Mouse (Mus musculus) lung, embryonic 16.5 days (tissue): ENCODE data around the gene Olfr312. TPM values are rescaled to one million over a fixed set of nuclear protein-coding genes. Genes with fewer than 3 reads are reported as not detected.

Experiments
- polyA plus RNA-seq: library from polyadenylated mRNA; unstranded; fragments of >200 nt; fragmentation: Nextera tagmentation; extraction: Ambion mirVana; gene quantifications from 2 replicates; pipeline ENCODE4 v1.2.1, GENCODE M21; 2015

Olfr312 gene
- polyA plus RNA-seq, 1 experiment from 2014 or later = not detected

Other genes with a start within 250 kb of the Olfr312 start
- gene Olfr324, start 234.1 kb upstream of the Olfr312 start, polyA plus RNA-seq = not detected in 2 replicates
- not detected in 2 replicates for gene 2210407C18Rik, start 213.2 kb upstream of the Olfr312 start, polyA plus RNA-seq
- not detected in 2 replicates for gene Olfr323, start 198.7 kb upstream of the Olfr312 start, polyA plus RNA-seq
- gene Trim58, start 188.8 kb upstream of the Olfr312 start, polyA plus RNA-seq = 0.09 and 0.19 TPM in 2 replicates
- not detected in 2 replicates for gene Olfr322, start 170.5 kb upstream of the Olfr312 start, polyA plus RNA-seq
- gene Olfr320, start 148.1 kb upstream of the Olfr312 start, polyA plus RNA-seq = not detected in 2 replicates
- gene Olfr319, start 130.1 kb upstream of the Olfr312 start, polyA plus RNA-seq = not detected in 2 replicates
- gene Olfr318, start 105.2 kb upstream of the Olfr312 start, polyA plus RNA-seq = not detected in 2 replicates
- not detected in 2 replicates for gene Olfr317, start 90.0 kb upstream of the Olfr312 start, polyA plus RNA-seq
- gene Olfr316, start 76.5 kb upstream of the Olfr312 start, polyA plus RNA-seq = not detected in 2 replicates
- not detected in 2 replicates for gene Olfr315, start 56.0 kb upstream of the Olfr312 start, polyA plus RNA-seq
- gene Olfr314, start 46.3 kb upstream of the Olfr312 start, polyA plus RNA-seq = not detected in 2 replicates
- gene Fam183b, start 27.3 kb upstream of the Olfr312 start, polyA plus RNA-seq = 11.9 and 15.8 TPM in 2 replicates
- not detected in 2 replicates for gene Olfr313, start 14.2 kb upstream of the Olfr312 start, polyA plus RNA-seq
- gene Olfr311, start 10.0 kb downstream of the Olfr312 start, polyA plus RNA-seq = not detected in 2 replicates
- gene Gm12258, start 17.9 kb downstream of the Olfr312 start, polyA plus RNA-seq = 8.0 and 9.0 TPM in 2 replicates
- 6.9 and 7.1 TPM in 2 replicates for gene 2810021J22Rik, start 38.0 kb downstream of the Olfr312 start, polyA plus RNA-seq
- 4.7 and 6.2 TPM in 2 replicates for gene Zfp39, start 75.0 kb downstream of the Olfr312 start, polyA plus RNA-seq
- gene Btnl10, start 88.7 kb downstream of the Olfr312 start, polyA plus RNA-seq = 0.08 and 0.38 TPM in 2 replicates
- 150 and 161 TPM in 2 replicates for gene Rnf187, start 109.7 kb downstream of the Olfr312 start, polyA plus RNA-seq
- gene Hist3h2ba, start 119.7 kb downstream of the Olfr312 start, polyA plus RNA-seq = 24.0 and 28.3 TPM in 2 replicates
- gene Hist3h2a, start 125.4 kb downstream of the Olfr312 start, polyA plus RNA-seq = 21.8 and 23.3 TPM in 2 replicates
- 0.41 and 0.65 TPM in 2 replicates for gene Trim17, start 125.4 kb downstream of the Olfr312 start, polyA plus RNA-seq
- 21.9 and 23.2 TPM in 2 replicates for gene Trim11, start 148.9 kb downstream of the Olfr312 start, polyA plus RNA-seq